Mouse (Mus musculus) urinary bladder, postnatal 36 days (tissue): ENCODE measurements around the gene Gm29609.

ENCODE experiments used
- DNase-seq, 2 experiments: peaks; one replicate each; pipeline ENCODE4 v3.0.0; 2022; ENCODE audit warnings: low spot score in 2 of 2, mixed read lengths in 1 of 2

Gm29609 gene

DNA sequence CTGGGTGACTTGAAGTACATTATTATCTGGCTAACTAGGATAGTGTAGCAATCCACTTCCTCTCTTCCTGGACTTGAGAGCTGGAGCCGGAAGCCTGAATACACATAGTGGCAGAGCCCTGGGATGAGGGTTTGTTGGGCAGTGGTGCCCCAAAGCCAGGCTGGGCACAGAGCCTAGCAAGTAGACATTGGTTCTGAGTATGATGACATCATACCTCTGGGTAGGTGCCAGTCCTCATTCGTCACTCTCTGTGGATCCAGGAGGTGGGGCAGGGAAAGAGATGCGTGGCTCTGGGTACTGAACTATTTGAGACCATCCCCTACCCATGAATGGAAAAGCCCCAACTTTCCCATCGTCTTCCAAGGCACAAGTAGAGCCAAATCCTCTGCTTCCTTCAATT is 29.9 kb downstream of the Gm29609 start:
- DNase-seq = no peak

DNA sequence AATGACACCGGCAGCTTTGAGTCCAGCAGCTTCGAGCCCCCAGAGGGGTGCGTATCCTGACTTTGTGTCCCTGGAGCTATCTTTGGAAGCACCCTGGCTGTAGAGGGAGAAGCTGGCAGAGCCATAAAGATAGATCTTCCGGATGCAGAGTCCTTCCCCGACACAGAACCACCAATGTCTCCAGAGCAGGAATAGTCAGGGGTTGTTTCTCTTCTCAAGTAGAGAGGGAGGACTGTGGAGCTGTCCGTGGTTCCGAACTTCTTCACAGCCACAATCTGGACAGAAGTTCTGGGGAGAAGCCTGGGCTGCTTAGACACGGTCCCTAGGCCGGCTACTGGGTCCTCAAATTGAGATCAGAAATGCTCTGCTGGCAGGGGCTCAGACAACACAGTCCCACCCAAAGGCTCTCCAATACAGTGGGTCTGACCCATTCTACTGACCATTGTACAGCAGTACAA is 40.7 kb downstream of the Gm29609 start:
- no peak for DNase-seq

DNA sequence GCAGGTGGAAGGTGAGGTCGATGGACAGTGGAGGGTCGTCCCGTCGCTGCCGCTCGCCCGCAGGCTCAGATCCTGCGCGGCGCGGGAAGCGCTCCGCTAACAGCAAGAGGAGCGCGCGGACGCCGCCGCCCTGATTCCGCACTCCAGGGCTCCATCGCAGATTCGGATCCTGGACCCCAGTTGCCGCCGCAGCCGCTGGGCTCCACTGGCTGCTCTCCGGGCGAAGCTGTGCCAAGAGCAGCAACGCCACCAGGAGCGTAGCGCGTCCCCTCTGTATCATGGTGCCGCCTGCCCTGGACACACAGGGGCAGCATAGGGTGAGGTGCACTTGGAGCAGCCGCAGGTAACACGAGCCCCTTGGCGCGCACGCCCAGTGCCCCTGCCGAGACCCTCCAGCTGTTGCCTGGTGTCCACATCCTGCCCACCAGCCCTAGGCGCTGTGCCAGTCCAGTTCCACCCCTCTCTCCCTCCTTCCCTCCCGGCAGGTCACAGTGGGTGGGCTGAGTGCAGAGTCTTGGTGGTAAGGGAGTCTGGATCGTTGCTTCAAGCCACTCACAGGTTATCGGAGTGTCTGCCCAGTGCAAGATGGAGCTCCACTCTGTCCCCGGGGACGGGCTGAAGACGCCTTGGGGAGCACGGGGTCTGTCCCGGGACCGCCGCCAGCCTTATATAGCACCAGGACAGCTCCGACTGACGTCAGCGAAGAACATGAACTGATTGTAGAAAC is 41.3 kb downstream of the Gm29609 start, which contains the start of gene Ucn:
Gene Ucn (minus strand): TSS at position 589 of the 727 bp plus-strand sequence.
- no peak for DNase-seq

- no peak for DNase-seq
Observed at GRCm38 (mm10) chr5:31137658-31138057, 42.1 kb downstream of the Gm29609 start.

DNA sequence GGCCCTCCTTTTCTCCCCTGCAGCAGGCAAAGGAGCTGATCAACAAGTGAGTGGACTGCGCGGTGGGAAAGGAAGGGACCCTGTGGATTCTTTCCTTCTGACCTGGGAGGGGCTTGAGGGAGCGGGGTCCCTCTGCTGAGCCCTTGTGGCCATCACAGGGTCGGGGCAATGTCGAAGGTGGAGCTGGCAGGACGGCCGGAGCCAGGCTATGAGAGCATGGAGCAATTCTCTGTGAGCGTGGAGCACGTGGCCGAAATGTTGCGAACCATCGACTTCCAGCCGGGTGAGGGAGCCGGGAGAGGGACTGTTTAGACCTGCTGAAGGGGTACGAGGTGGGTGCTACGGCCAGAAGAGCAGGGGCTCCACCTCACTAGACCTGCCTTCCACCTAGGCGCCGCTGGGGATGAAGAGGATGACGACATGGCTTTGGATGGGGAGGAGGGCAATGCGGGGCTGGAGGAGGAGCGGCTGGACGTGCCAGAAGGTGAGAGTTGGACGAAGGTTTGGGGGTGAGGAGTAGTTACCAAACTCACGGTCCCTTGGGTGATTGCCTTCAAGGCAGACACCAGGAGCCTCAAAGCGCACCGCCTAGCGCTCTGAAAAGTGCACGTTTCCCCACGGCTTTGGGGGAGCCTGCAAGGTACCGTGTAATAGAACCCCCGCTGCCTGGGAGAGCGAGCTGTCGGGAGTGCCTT is 42.8 kb downstream of the Gm29609 start:
- no peak for DNase-seq

DNA sequence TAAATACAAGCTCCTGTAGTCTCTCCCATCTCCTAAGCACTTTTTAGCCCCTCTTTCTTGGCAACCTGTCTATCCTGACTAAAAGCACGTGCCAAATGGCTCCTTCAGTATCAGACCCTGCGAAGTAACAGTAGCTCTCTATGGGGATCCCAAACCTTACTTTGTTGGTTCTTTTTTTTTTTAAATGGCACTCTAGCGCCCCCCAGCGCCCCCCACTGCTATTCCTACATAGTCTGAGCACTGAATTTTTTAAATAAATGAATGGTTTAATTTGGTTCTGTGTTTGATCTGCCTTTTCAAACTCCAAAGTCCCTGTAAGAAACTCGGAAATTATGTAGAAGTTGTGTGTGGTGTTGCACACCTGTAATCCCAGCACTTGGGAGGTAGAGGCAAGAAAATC is 53.7 kb downstream of the Gm29609 start:
- DNase-seq = no peak

DNA sequence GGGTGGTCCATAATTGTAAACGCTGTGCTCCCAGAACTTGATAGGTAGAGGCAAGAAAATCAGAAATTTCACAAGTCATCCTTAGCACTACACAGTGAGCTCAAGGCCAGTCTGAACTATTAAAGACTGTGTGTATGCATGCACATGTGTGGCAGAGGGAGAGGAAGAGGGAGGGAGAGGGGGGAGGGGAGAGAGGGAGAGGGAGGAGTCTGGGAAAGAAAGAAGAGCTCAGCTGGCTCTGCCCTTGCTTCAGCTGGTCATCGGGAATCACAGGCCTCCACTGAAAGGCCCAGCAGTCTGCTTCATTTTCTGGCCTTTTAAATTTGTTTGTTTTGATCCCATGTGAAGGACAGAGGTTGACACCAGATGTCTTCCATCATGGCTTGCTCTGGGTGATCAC is 56.2 kb downstream of the Gm29609 start:
- no peak for DNase-seq

GRCm38 (mm10) chr5:31121111-31121510 is 58.6 kb downstream of the Gm29609 start:
- DNase-seq = no peak

DNA sequence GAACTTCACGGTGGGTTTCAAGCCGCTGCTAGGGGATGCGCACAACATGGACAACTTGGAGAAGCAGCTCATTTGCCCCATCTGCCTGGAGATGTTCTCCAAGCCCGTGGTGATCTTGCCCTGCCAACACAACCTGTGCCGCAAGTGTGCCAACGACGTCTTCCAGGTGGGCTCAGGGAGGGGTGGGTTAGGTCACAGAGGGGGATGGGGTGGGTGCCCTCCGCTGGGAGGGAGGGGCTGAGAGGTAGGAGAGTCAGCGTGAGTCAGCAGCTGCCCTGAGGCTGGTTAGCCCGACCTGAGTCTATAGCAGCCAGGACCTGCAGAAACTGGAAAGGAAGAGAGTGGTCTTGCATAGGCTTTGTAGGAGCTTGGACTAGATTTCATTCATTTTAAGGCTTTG is 62.8 kb downstream of the Gm29609 start:
- no peak for DNase-seq

- no peak for DNase-seq
Observed at GRCm38 (mm10) chr5:31116354-31116753, 63.4 kb downstream of the Gm29609 start, which contains the start of gene Trim54. Gene Trim54, plus strand, starts transcription at chr5:31116712.

DNA sequence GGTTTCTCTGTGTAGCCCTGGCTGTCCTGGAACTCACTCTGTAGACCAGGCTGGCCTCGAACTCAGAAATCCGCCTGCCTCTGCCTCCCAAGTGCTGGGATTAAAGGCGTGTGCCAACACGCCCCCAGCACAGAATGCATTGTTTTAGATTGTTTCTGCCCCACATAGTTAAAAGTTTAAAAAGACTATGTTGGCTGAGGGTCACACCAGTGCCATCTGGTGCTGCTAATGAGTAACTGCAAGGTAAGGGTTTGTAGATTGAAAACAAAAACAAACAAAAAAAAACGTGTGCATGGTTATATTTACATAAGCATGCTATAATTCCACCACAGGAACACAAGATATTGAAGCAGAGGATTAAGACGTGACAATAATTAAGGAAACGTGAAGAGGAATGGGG is 68.9 kb downstream of the Gm29609 start:
- DNase-seq = no peak

- DNase-seq = no peak
Observed at GRCm38 (mm10) chr5:31108000-31108490, 71.7 kb downstream of the Gm29609 start, which contains the start of gene Slc30a3. Gene Slc30a3, minus strand, starts transcription at chr5:31108237.

DNA sequence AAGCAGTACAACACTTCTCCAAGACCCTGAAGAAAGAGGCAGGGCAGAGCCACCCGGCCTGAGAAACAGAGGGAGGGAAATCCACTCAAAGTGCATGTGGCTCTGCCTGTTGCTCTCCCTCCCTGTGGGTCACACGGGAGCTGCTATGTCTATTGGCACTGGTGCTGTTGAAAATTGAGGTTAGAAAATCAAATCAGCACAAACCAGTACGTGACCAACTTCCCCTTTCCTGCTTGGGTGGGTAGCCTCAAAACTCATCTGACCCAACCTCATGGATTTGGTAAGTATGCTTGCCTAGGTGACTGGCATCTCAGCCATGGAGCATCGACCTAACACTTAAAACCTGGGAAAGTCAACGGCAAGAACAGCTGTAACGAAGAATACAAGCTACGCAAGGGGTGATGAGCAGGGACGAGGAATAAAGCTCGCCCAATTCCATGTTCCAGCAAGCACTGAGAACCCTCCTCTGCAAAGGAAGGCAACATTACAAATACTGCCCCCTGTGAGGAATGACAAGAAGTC is 73.8 kb downstream of the Gm29609 start, which contains the start of gene Dnajc5g:
Gene Dnajc5g (plus strand): TSS at position 472 of the 522 bp plus-strand sequence.
- DNase-seq = no peak

- no peak for DNase-seq
Observed at GRCm38 (mm10) chr5:31095711-31096480, 83.8 kb downstream of the Gm29609 start.

DNA sequence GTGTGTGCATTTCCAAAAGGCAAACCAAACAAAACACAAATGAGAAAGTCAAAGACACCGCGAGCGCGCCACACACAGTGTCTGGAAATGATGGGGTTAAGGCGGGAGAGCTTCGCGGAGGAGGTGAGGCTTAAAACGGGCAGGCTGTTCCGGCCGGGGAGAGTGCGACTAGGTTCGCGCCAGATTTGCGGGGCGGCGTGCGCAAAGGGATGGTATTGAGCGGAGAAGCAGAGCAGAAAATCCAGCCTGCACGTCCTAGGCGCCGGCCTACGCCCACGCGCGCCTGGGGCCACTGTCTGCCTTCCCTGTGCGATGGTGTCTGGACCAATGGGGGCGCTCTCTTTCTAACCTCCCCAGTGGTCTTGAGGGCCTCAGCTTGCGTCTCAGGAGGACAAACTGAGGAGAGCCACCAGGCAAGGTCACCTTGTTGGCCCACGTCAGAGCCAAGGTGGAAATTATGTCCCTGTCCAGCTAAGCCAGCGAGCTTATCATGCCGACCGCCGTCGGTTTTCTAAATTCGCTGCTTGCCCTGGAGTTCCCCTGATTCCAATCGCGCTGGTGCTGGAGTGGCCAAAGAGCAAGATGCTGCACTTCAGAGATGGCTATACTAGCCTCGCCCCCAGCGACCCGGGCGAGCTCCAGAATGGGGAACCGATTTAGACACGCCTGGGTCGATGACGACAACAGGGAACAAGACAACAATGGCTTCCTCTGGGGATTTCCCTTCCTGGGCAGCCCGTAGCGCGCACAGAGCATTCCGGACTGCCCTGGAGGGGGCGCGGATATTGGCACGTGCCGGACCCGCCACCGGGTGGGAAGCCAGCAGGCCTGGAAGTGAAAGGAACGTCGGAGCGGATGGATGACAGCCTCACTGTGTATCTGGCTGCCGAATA is 84.7 kb downstream of the Gm29609 start:
- peak in 1 of 2 experiments; percentile 31 for DNase-seq
